Mouse (Mus musculus): ENCODE results near the gene Rph3al.

Gene Rph3al

GRCm38 (mm10) chr11:75938379-75938906, at the start of gene Rph3al:
Rph3al (minus strand) TSS chr11:75938429.
- no peak for DNase-seq

GRCm38 (mm10) chr11:75985948-75986347, 47.7 kb upstream of the Rph3al start:
- no peak for DNase-seq

- DNase-seq, result no peak
These were observed 46.4 kb upstream of the Rph3al start for GRCm38 (mm10) chr11:75984581-75984980.

DNA sequence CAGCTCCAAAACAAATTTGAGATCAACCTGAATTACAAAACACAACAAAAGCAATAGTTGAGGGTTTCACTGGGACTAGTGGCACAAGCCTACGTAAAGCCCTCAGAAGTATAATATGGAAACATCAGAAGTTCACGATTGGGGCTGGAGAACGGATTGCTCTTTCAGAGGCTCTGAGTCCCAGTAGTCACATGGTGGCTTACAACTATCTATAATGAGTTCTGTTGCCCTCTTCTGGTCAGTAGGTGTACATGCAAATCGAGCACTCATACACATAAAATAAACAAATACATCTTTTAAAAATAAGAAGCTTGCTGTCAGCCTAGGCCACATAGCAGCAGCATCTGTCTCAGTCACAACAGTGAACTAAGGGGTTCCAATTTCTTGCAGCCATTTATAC, 45.0 kb upstream of the Rph3al start:
- DNase-seq, result no peak

DNA sequence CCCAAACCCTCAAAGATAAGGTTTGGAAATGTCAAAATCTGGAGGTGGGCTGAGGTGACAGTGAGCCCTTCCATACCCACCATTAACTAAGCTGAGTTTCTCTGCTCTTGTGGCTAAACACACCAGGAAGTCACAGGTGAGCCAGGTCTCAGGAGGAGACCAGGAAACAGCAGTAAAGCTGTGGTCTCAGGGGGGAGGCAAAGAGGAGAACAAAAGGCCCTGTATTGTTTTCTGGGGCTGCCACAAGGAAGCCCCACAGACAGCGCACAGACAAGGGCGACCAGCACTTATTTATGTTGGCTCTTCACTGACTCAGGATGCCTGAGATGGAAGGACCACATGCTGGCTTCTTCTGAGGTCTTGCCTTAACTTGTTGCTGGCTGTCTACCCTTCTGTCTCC, 42.2 kb upstream of the Rph3al start:
- peak; percentile 43 for DNase-seq

- peak; percentile 62 for DNase-seq
These were observed 39.8 kb upstream of the Rph3al start for GRCm38 (mm10) chr11:75978051-75978450.

GRCm38 (mm10) chr11:75976748-75977147, 38.5 kb upstream of the Rph3al start:
- peak; percentile 79 for DNase-seq

- peak; percentile 60 for DNase-seq
These were observed 35.8 kb upstream of the Rph3al start for GRCm38 (mm10) chr11:75973988-75974387.

DNA sequence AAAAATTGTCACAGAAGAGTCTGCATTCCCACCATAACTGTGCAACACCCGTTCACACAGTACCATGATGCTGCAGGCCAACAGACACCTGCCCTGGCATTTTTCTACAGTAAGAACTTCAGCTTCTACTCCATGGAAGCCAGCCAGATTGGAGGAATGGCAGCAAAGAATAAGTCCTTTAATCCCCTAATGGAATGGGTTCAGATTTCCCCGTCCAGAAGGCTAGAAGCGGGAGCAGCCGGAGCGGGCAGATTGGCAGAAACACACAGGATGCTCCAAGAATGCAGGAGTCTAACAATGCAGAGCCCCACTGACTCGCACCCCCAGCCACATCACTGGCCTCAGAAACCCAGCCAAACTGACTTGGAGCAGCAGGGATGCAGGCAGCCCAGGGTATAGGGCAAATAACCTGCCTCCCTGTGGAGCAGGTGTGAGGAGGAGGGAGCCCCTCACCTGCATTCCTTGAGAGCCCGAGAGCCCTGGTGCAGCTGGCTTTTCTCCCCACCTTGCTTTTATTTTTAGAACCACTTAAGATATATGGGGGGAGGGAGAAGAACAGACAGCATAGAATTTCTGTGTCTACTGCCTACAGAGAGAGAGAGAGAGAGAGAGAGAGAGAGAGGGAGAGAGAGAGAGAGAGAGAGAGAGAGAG, 34.8 kb upstream of the Rph3al start:
- no peak for DNase-seq

DNA sequence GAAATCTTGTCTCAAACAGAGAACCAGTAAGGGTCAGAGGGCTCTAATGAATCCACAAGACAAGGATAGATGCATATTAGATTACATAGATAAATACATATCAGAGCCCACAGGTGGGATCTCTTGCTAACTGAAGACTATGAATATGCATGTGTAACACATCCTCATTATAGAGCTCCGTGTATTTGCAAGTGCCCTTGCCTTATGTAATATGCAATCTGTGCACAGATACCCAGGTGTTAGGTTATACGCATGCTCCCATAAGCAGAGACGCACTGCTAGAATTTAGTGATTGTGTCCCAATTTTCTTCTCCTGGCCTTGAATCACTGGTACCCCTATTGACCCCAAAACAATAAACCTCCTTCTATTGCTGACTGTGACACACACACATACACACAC, 34.0 kb upstream of the Rph3al start:
- no peak for DNase-seq

DNA sequence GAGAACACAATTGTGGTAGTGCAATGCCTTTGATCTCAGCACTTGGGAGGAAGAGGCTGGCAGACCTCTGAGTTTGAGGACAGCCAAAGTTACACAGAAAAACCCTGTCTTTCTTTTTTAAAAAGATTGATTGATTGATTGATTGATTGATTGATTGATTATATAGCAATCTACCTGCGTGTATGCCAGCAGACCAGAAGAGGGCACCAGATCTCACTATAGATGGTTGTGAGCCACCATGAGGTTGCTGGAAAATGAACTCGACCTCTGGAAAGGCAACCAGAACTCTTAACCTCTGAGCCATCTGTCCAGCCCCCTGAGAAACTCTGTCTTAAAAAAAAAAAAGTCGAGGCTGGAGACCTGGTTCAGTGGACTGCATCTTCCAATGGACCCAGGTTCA, 32.4 kb upstream of the Rph3al start:
- no peak for DNase-seq

- DNase-seq, result no peak
These were observed 30.5 kb upstream of the Rph3al start for GRCm38 (mm10) chr11:75968761-75969160.

GRCm38 (mm10) chr11:75966401-75967372, 28.5 kb upstream of the Rph3al start:
- peak; percentile 94 for DNase-seq

GRCm38 (mm10) chr11:75965674-75966400, 27.6 kb upstream of the Rph3al start:
- no peak for DNase-seq

GRCm38 (mm10) chr11:75964476-75964730, 26.2 kb upstream of the Rph3al start:
- DNase-seq, result no peak

GRCm38 (mm10) chr11:75963730-75964475, 25.7 kb upstream of the Rph3al start:
- DNase-seq, result no peak

DNA sequence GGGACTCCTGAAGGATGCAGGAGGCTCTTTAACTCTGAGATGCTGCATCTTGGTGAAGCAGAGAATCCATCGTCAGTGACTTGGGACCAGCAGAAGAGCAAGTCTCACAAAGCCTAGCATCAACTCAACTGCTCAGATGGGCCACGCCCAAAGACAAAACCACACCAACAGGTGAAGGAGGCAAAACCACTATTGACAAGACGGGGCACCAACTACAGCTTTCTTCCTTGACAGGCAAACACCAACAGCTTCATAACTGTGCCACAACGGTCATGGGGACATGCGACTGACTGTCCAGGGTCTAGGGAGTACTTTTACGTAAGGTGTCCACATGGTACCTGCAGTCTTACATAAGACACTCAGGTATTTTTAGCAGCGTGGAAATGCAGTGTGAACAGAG, 23.6 kb upstream of the Rph3al start:
- DNase-seq, result no peak

- no peak for DNase-seq
These were observed 19.0 kb upstream of the Rph3al start for GRCm38 (mm10) chr11:75957124-75957832.

DNA sequence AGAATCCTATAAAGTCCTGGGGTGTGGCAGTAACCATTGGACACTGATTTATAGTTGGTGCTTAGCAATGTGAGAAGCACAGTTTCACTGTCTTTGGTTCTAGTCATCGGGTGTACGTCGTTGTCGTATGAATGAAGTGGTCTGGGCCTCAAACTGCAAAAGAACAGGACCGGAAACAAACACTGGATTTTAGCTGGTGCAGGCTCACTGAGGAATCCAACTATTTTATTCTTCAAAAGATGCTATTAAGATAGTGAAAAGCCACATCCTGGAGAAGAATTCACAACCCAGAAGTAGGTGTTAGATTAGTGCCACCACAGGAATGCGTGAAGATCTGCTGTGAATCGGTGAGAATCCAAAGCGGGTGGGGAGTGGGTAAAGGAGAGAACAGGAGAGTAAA, 18.4 kb upstream of the Rph3al start:
- DNase-seq, result no peak

GRCm38 (mm10) chr11:75954896-75955295, 16.7 kb upstream of the Rph3al start:
- no peak for DNase-seq

DNA sequence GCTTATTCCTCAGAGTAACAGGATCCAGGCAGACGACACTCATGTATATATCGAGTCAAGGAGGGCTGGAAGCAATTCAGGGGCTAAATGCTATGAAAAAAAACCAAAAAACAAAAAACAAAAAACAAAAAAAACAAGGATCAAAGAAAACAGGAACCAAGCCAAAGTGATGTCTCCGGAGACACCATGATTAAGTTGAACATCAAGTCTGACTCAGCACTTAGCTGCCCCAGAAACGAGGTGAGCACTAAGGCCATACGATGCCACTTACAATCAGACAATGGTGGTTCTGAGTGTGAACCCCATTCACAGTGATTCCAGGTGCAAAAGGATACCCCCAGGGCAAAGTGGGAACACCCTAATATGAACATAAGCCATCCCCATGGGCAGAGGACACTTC, 13.7 kb upstream of the Rph3al start:
- no peak for DNase-seq

DNA sequence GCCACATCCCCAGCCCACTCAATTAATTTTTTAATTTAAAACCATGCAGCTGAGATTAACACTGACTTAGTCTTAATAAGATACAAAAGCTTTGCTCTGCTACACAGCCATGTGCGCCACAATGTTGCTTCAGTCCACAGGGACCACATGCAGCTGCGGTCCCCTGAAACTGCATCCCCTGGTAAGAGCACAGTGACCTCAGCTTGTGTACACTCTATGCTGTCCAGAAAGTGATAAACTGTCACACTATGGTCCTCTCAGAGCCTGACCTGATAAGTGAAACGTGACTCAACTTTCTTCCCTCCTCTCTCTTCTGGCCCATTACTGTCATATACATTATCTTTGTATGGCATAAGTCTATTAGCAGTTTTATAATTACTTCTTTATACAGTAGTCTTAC, 12.2 kb upstream of the Rph3al start:
- no peak for DNase-seq
